Mouse (Mus musculus) heart, embryonic 15.5 days (tissue): ENCODE data around the gene Tceal3. TPM values are rescaled to one million over a fixed set of nuclear protein-coding genes. Genes with fewer than 3 reads are reported as not detected.
"Not testable (repeated sequence)": the region's sequence is repeated elsewhere in the genome, so short reads cannot be mapped to it uniquely, and the experiment has no call there.

Experiments
- ATAC-seq: fragments of 200-750 bp; cut with Nextera tagmentation; replicated peaks from 2 replicates; pipeline ENCODE4 v1.8.0; 2017; ENCODE audit warnings: low read depth, moderate TSS enrichment; ENCODE audit not compliant: insufficient number of reproducible peaks, insufficient read depth, low FRiP score
- H3K27ac ChIP-seq: fragments of 300-500 bp; sonication (generic); 2 replicates; pipeline ENCODE4 v1.5.1; 2015; ENCODE audit warnings: mild to moderate bottlenecking, inconsistent platforms
- H3K27me3 ChIP-seq: fragments of 300-500 bp; sonication (generic); 2 replicates; pipeline ENCODE4 v1.6.1; 2015; ENCODE audit warnings: inconsistent platforms
- H3K36me3 ChIP-seq: fragments of 300-500 bp; sonication (generic); 2 replicates; pipeline ENCODE4 v1.6.1; 2015; ENCODE audit warnings: mild to moderate bottlenecking, inconsistent platforms
- H3K4me1 ChIP-seq: fragments of 300-500 bp; sonication (generic); replicated peaks from 2 replicates; pipeline ENCODE4 v1.6.1; 2015; ENCODE audit warnings: inconsistent platforms
- H3K4me2 ChIP-seq: fragments of 300-500 bp; sonication (generic); 2 replicates; pipeline ENCODE4 v1.6.1; 2015; ENCODE audit warnings: inconsistent platforms, mild to moderate bottlenecking, moderate library complexity
- H3K4me3 ChIP-seq: fragments of 300-500 bp; sonication (generic); 2 replicates; pipeline ENCODE4 v1.5.1; 2015; ENCODE audit warnings: mild to moderate bottlenecking, inconsistent platforms
- H3K9ac ChIP-seq: fragments of 300-500 bp; sonication (generic); 2 replicates; pipeline ENCODE4 v1.6.1; 2015; ENCODE audit warnings: mild to moderate bottlenecking, inconsistent platforms
- H3K9me3 ChIP-seq: fragments of 300-500 bp; sonication (generic); replicated peaks from 2 replicates; pipeline ENCODE4 v1.6.1; 2016; ENCODE audit warnings: inconsistent platforms
- WGBS: fragments of 180-500 bp; shearing (Covaris S2); methylation state at CpG from one replicate; pipeline ENCODE4 v1.1.7; 2015; ENCODE audit warnings: mixed read lengths; 5-methylcytosine and 5-hydroxymethylcytosine counted together
- polyA plus RNA-seq: library from polyadenylated mRNA; unstranded; fragments of >200 nt; fragmentation: Nextera tagmentation; extraction: Ambion mirVana; gene quantifications from 2 replicates; pipeline ENCODE4 v1.2.1, GENCODE M21; 2015

Gene Tceal3
- polyA plus RNA-seq, 1 experiment from 2014 or later = 4.5 TPM

DNA sequence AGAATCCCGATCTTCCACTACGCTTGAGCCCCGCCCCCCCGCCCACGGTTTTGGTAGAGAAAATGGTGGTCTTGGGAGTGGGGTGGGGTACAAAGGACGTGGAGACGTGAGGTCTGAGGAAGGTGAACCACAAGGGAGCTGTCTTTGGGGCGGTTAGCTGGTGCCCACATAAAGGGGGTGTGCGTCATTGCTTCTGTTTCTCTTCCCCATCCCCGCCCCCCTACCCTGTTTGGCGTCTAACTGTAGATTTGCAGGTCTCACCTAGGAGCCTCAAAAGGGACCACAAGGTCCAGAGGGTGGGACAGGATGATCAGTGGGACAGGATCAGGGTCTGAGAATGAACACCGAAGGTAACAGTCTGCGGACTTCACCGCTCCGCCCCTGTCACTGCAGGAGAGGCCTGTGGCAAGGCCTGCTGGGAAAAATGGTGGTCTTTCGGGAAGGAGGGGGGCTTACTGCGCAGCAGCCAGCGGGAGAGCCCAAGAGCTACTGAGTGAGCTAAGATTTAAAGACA, 117.6 kb downstream of the Tceal3 start:
- Histone ChIP-seq H3K36me3 (no peaks in the 10 kb centered on the region), H3K4me3 (peak overlapping the region; percentile 62), H3K4me2 (peak overlapping the region; percentile 59), H3K27me3 (no peaks in the 10 kb centered on the region), H3K9ac (peak overlapping the region; percentile 56), H3K27ac (peak overlapping the region; percentile 80), H3K4me1 (no peaks in the 10 kb centered on the region), H3K9me3 (no peaks in the 10 kb centered on the region)
- ATAC-seq = peak; percentile 80
- 2% methylated on average over 18 of the region's 18 CpGs for WGBS

DNA sequence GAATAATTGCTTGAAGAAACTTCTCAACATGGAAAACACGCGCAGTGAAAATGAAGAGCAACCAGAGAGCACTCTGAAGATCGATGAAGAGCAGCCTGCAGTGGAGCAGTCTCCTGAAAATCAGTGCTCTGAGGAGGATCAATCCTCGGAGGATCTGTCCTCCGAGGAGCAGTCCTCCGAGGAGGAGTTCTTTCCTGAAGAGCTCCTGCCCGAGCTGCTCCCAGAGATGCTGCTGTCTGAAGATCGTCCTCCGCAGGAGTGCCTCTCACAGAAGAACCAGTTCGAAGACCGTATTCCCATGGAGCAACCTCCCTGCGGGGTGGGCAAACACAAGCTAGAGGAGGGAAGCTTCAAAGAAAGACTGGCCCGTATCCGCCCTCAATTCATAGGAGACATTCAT, 118.1 kb downstream of the Tceal3 start:
- Histone ChIP-seq H3K9ac (peak overlapping the region; percentile 56), H3K27me3 (no peaks in the 10 kb centered on the region), H3K4me3 (peak overlapping the region; percentile 62), H3K27ac (peak overlapping the region; percentile 80), H3K36me3 (no peaks in the 10 kb centered on the region), H3K4me1 (no peaks in the 10 kb centered on the region), H3K9me3 (no peaks in the 10 kb centered on the region), H3K4me2 (peak overlapping the region; percentile 59)
- ATAC-seq = no peak
- whole genome bisulfite sequencing = 25% methylated on average over 14 of the region's 14 CpGs

DNA sequence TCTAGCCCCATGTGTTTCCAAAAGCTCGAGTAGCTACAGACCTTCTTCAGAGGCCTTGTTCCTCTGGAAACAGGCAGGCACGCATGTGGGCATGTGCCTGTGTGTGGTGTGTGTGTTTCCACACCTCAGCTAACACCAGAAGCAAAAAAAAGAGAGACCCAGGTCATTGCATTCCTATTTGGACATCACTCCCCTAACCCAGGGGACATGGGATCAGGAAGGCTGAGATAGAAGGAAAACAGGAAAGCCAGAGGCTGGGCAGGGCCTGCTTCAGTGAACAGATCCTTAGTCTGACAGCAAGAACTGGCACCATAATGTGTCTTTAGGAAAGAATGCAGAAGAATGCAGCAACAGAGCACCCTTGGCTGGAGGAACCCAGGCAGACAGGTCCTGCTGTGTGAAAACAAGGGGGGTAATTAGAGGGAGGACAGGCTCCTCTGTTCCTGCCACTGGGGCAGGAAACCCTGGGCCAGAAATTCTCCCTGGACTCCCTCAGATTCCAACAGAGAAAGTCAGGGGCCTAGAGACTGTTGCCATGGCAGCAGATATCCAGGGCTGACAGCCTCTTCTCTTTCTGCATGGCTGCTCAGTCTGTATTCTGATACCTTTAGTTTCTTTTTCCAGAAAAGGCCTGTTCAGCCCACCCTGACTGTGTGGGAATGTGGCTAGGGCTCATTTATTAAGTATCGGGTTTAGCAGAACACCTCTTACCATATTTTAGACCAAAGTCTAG, 124.3 kb downstream of the Tceal3 start:
- not testable (repeated sequence) for ATAC-seq, H3K9me3 ChIP-seq, H3K27ac ChIP-seq, H3K27me3 ChIP-seq, H3K36me3 ChIP-seq, H3K4me1 ChIP-seq, H3K9ac ChIP-seq, H3K4me2 ChIP-seq, H3K4me3 ChIP-seq
- WGBS = 60% methylated on average over 3 of the region's 3 CpGs

Other genes with a start within 250 kb of the Tceal3 start
- gene Kir3dl1, start 72.8 kb upstream of the Tceal3 start, polyA plus RNA-seq = not detected in 2 replicates
- gene Kir3dl2, start 46.8 kb upstream of the Tceal3 start, polyA plus RNA-seq = not detected in 2 replicates
- 9.0 and 10.6 TPM in 2 replicates for gene Tceal1, start 117.1 kb downstream of the Tceal3 start, polyA plus RNA-seq
- gene Morf4l2, start 152.8 kb downstream of the Tceal3 start, polyA plus RNA-seq = 302 and 318 TPM in 2 replicates
- not detected in 2 replicates for gene Glra4, start 189.3 kb downstream of the Tceal3 start, polyA plus RNA-seq
- gene Plp1, start 231.8 kb downstream of the Tceal3 start, polyA plus RNA-seq = 3.0 and 3.8 TPM in 2 replicates